Mouse (Mus musculus) ES-E14 (cell line): ENCODE results near the gene Sirt3. TPM values are rescaled to one million over a fixed set of nuclear protein-coding genes. Genes with fewer than 3 reads are reported as not detected.

Source experiments
- DNase-seq: peaks from one replicate; pipeline ENCODE4 v3.0.0-alpha.2; 2013; ENCODE audit warnings: low read depth, low spot score
- H3K27ac ChIP-seq: 2 replicates; pipeline ENCODE4 v1.5.1; 2012; ENCODE audit warnings: low read depth, mild to moderate bottlenecking, low read length, moderate library complexity, mixed read lengths; ENCODE audit not compliant: poor library complexity, insufficient read depth, severe bottlenecking
- H3K36me3 ChIP-seq: 2 replicates; pipeline ENCODE4 v1.6.1; 2012; ENCODE audit warnings: mild to moderate bottlenecking, low read length, moderate library complexity, mixed read lengths; ENCODE audit not compliant: control insufficient read depth, poor library complexity, insufficient read depth, severe bottlenecking
- H3K4me1 ChIP-seq, 2 experiments: fragments of 150-350 bp in 1 of 2; sonication (generic) in 1 of 2; 2 replicates each; pipeline ENCODE4 v1.6.1; 2012; ENCODE audit warnings: low read length in 2 of 2, mild to moderate bottlenecking in 1 of 2, mixed read lengths in 1 of 2; ENCODE audit not compliant: control insufficient read depth in 2 of 2, insufficient read depth in 2 of 2, poor library complexity in 1 of 2
- H3K4me3 ChIP-seq, 2 experiments: fragments of 150-350 bp in 1 of 2; sonication (generic) in 1 of 2; 2 replicates each; pipeline ENCODE4 v1.5.1; 2012; ENCODE audit warnings: low read length in 2 of 2, low read depth in 1 of 2, mild to moderate bottlenecking in 1 of 2, mixed read lengths in 1 of 2; ENCODE audit not compliant: insufficient read depth in 1 of 2, poor library complexity in 1 of 2, severe bottlenecking in 1 of 2
- H3K9ac ChIP-seq: 2 replicates; pipeline ENCODE4 v1.6.1; 2012; ENCODE audit warnings: low read depth, mild to moderate bottlenecking, low read length, mixed read lengths; ENCODE audit not compliant: poor library complexity, insufficient read depth, severe bottlenecking
- H3K9me3 ChIP-seq: fragments of 150-350 bp; sonication (generic); 2 replicates; pipeline ENCODE4 v1.6.1; 2012; ENCODE audit warnings: low read depth, mild to moderate bottlenecking, low read length; ENCODE audit not compliant: control insufficient read depth, insufficient read depth
- CHD2 ChIP-seq: IDR thresholded peaks from 2 replicates; pipeline ENCODE4 v1.6.1; 2014; ENCODE audit warnings: mild to moderate bottlenecking, low read depth, low read length, inconsistent platforms
- HCFC1 ChIP-seq: IDR thresholded peaks from 2 replicates; pipeline ENCODE4 v1.6.1; 2012; ENCODE audit warnings: low read length, inconsistent platforms, borderline replicate concordance; ENCODE audit not compliant: insufficient read depth
- MAFK ChIP-seq: IDR thresholded peaks from 2 replicates; pipeline ENCODE4 v1.6.1; 2014; ENCODE audit warnings: mild to moderate bottlenecking, low read depth, low read length, inconsistent platforms; ENCODE audit not compliant: insufficient read depth
- ZC3H11A ChIP-seq: IDR thresholded peaks from 2 replicates; pipeline ENCODE4 v1.6.1; 2012; ENCODE audit warnings: low read depth, mild to moderate bottlenecking, inconsistent platforms, low read length, borderline replicate concordance
- ZNF384 ChIP-seq: IDR thresholded peaks from 2 replicates; pipeline ENCODE4 v1.6.1; 2012; ENCODE audit warnings: low read depth, low read length, inconsistent platforms
- in situ Hi-C, 2 experiments: fragments of 600-800 bp; cut with MboI; formaldehyde crosslinking; loops; one replicate each; pipeline ENCODE4 v1.15.1; 2025; ENCODE audit warnings: low sequenced_read_pairs in 2 of 2, inconsistent platforms in 1 of 2; ENCODE audit not compliant: unreplicated experiment in 2 of 2
- total RNA-seq: library from RNA; depleted of rRNA; stranded (reverse); fragments of 300-350 nt; gene quantifications from 2 replicates; pipeline ENCODE4 v1.2.3, GENCODE M21; 2012

Gene Sirt3
- total RNA-seq, 1 experiment: 18.2 TPM

DNA sequence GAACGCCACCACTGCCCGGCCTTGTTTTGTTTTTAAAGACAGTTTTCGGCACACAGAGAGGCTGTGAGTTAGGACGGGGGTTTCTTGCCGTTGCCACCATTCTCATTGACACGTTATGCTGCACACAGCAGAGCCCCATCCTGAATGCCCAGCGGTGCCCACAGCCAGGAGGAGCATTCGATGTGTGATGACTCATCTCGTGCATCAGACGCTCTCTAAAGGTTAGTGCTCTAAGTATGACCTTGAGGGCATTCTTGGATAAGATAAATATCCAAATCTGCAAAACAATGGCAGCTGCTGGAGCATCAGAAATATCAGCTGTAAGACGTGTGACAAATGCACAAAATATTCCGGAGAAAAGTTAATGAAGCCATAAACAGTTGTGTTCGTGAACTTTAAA lies 25.0 kb upstream of the Sirt3 start:
- in situ Hi-C loops: no loop called here
- H3K9me3 ChIP-seq: no peaks in the 10 kb centered on the region
- DNase-seq: no peak

DNA sequence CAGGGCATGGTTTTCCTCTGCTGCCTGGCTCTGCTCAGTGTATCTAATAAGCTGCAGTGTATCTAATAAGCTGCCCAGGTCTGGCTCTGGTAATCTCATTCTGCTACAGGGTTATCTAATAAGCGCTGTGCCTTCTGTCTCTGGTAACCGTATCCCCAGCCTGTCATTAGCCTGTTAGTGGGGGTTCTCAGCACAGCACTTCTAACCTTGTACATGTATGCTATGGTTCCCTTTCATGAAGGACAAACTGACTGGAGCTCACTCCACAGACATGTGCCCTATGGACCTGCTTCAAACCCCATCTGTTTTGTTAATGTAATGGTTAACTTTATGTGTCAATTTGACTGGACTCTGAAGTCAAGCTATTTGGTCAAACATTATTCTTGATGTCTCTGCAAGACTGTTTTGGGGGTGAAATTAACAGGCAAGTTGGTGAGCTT lies 23.6 kb upstream of the Sirt3 start:
- Histone ChIP-seq H3K4me1 (peaks cover 5 to 12% of the 10 kb centered on the region in 2 experiments; a peak in 3 of 4 replicates), H3K9me3 (no peaks in the 10 kb centered on the region), H3K27ac (no peak overlapping the region), H3K9ac (no peak overlapping the region), H3K36me3 (no peaks in the 10 kb centered on the region), H3K4me3 (no peak overlapping the region)
- DNase-seq: no peak
- TF ChIP-seq CHD2 (no peak), MAFK (no peak), ZC3H11A (no peak), HCFC1 (no peak), ZNF384 (no peak)
- in situ Hi-C loops: no loop called here

More for the DNA sequence above, 25.0 kb upstream of the Sirt3 start:
- Histone ChIP-seq H3K9ac (no peak overlapping the region), H3K27ac (no peak overlapping the region), H3K36me3 (no peaks in the 10 kb centered on the region), H3K4me1 (peaks cover 2 to 16% of the 10 kb centered on the region in 2 experiments; a peak in 3 of 4 replicates), H3K4me3 (no peak overlapping the region)
- TF ChIP-seq ZC3H11A: no peak
- no peak for TF ChIP-seq HCFC1
- no peak for TF ChIP-seq MAFK
- TF ChIP-seq CHD2: no peak
- TF ChIP-seq ZNF384: no peak

DNA sequence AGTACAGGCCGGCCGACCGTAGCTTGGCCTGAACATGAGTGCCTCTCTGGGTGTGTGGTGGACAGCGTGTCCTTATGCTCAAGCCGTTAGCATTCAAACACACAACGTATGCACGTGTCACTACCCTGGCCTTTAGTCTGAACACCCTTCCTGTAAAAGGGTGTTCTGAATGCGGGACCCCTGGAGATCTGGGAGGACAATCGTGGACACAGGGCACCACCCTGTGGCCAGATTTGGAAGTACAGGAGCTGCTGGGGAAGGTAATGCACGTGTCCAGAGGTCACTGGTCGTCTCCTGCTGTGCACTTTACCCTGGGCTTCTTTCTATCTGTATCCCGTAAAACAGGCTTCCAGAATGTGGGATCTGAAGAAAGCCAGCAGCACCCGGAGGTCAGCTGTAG lies 21.1 kb upstream of the Sirt3 start:
- DNase-seq: peak; percentile 83
- Histone ChIP-seq H3K9ac (no peak overlapping the region), H3K4me1 (peaks cover 3 to 9% of the 10 kb centered on the region in 2 experiments; a peak in 1 of 4 replicates), H3K36me3 (peaks cover 8% of the 10 kb centered on the region), H3K27ac (no peak overlapping the region), H3K4me3 (no peak overlapping the region), H3K9me3 (no peaks in the 10 kb centered on the region)
- in situ Hi-C loops: loop anchor here in 1 of 2 experiments (5.0 kb wide), 1 partner anchor 61 kb away; no protein-coding TSS in a partner anchor
- TF ChIP-seq MAFK: no peak
- TF ChIP-seq ZC3H11A: peak; percentile 74
- no peak for TF ChIP-seq HCFC1

DNA sequence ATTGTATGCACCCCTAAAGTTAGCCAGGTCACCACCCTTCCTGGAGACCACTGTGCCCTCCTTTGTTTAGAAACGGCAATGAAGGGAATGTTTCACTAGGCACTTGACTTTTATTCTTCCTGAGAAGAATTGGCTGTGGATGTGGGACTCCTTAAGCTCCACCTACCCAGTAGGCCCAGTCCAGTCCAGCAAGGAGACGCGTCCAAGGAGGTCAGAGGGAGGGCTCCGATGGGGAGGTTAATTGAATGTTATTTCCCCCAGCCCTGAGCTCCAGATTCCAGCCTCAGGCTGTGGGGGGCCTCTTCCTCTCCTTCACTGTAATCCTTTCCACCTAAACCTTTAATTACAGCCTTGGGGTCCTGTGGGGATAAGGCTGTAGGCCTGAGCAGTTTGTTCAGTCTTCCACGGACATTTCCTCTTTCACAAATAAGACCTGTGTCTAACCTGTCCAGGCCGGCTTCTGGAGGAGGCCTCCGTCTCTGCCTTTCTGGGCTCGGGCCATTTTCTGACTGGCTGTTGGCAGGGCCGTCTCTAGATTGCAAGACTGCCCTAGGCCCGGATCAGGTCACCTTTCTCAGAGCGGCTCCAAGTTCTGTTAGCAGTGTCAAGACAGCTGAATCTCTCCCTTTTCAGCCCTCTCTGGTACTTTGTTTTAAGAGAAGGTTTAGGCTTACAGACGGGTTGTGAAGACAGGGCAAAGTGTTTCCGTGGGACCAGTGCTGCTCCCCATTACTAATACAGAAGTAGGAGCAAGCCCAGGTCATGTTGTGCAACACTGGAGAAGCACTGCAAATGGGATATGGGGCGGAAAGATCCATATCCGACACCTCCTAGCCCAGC lies 20.1 kb upstream of the Sirt3 start:
- Histone ChIP-seq H3K9me3 (no peaks in the 10 kb centered on the region), H3K4me3 (no peak overlapping the region), H3K27ac (no peak overlapping the region), H3K36me3 (peaks cover 17% of the 10 kb centered on the region), H3K9ac (peak overlapping the region; percentile 3; the same call in 1 of the 2 replicates), H3K4me1 (peaks cover 3 to 9% of the 10 kb centered on the region in 2 experiments; a peak in 1 of 4 replicates)
- in situ Hi-C loops: loop anchor here in 1 of 2 experiments (5.0 kb wide), 1 partner anchor 60 kb away; no protein-coding TSS in a partner anchor
- no peak for DNase-seq
- TF ChIP-seq MAFK (no peak), ZC3H11A (no peak), HCFC1 (no peak), ZNF384 (no peak), CHD2 (no peak)
